Mouse (Mus musculus) erythroblast, embryonic 14.5 days (primary cell): ENCODE data around the gene Mical3.

Experiments used
- GATA1 ChIP-seq: IDR thresholded peaks from 2 replicates; pipeline ENCODE4 v1.6.1; 2012; ENCODE audit warnings: low read length, inconsistent platforms, mixed read lengths
- TAL1 ChIP-seq: IDR thresholded peaks from 3 replicates; pipeline ENCODE4 v1.6.1; 2012; ENCODE audit warnings: low read length, inconsistent platforms, mixed read lengths

DNA sequence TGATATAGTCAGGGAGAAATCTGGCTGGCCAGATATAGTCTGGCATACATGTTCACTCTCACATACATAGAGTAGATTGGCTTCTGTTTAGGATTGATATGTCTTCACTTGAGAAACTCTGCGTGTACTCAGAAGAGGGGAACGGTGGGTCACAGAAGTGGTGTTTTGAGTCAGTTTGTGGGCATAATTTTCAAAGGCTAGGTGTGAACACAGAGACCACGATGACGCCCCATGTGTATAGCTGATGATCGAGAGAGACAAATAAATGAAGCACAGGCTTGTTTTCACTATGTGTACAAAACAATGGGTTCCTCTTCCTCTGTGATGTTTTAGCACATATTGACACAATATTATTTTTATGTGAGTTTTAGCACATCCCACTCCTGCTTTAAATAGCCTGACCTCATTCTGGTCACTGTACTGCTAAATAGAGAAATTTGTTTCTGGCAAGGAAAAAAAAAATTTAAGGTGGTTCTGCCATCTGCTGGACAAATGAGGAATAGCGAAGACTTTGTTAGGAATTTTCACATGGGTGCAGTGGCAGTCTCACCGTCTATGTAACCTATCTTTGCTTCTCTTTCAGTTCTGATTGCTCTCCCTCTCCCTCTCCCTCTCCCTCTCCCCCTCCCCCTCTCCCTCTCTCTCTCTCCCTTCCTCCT is 48.0 kb upstream of the Mical3 start:
- TF ChIP-seq GATA1: no peak
- TF ChIP-seq TAL1: no peak
